Mouse (Mus musculus): ENCODE results near the gene Lcn4.

DNA sequence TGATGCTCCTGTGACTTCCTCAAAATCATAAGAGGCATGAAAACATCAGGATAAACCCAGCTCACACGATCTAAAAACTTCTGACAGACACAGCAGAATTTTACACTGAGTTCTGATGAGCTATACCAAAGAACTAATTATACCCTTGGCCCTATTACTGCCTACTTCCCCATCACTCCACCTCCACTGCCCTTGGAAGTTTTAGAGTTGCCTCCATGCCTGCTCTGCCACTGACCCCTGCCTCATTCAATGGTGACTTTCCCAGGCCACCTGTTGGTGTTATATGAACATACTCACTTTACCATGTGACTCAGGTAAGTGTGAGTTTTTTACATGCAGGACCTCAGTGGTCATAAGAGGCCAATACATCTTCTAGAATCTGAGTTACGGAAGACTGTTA lies 13.7 kb downstream of the Lcn4 start:
- no peak for TF ChIP-seq POLR2A (IDR thresholded peaks at IDR 0.05; ENCODE audit: insufficient read length, low read depth)
- TF ChIP-seq TCF3 (IDR thresholded peaks at IDR 0.05; ENCODE audit: insufficient read length, low read depth), result no peak
- TF ChIP-seq POLR2AphosphoS2 (IDR thresholded peaks at IDR 0.05; ENCODE audit: insufficient read length, low read depth), result no peak
- TF ChIP-seq MYOD1 (IDR thresholded peaks at IDR 0.05; ENCODE audit: control insufficient read depth in 1 of 3, insufficient read length in 2 of 3, low read depth in 2 of 3), result no peak
- TF ChIP-seq CEBPB (IDR thresholded peaks at IDR 0.05; ENCODE audit: insufficient read depth, poor library complexity, severe bottlenecking), result no peak
- TF ChIP-seq MYOG (IDR thresholded peaks at IDR 0.05; ENCODE audit: control insufficient read depth in 1 of 3, insufficient read depth in 1 of 3, insufficient read length in 2 of 3, low read depth in 2 of 3), result no peak
- no peak for TF ChIP-seq REST (IDR thresholded peaks at IDR 0.05; ENCODE audit: insufficient read depth, insufficient read length)
